Mouse (Mus musculus): ENCODE data around the gene Gm20388. TPM values are rescaled to one million over a fixed set of nuclear protein-coding genes. Genes with fewer than 3 reads are reported as not detected.
A peak's percentile ranks its signal among the peaks of the same experiment; 100 is the strongest.

Gene Gm20388
- polyA plus RNA-seq, 1 experiment from 2014 or later: 1.4 TPM

DNA sequence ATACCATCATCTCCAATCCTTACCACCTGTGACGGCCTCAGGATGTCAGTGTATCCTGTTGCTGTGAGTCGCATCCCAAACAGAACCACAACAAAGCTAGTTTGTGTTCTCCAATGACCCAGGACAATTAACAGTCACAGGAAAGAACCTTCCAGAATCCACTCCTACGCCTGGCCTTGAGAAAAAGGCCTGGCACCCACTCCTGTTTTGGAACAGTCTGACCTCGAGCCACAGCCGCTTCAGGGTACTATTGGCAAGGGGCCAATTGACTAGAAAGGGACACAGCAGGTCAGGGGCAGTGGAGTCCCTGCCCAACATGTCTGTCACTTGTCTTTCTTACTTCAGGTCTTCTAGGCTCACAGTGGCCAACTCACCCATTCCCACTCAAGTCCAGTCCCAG is 1982.2 kb downstream of the Gm20388 start:
- ATAC-seq (ENCODE audit: low read depth): no peak
- peaks cover 25% of the 10 kb centered on the region for H3K4me1 ChIP-seq (ENCODE audit: control insufficient read depth, low read depth, low read length)
- H3K27me3 ChIP-seq (ENCODE audit: control insufficient read depth, insufficient read depth, low read depth, low read length): no peaks in the 10 kb centered on the region
- H3K9me3 ChIP-seq (replicated peaks; ENCODE audit: control insufficient read depth, low read length): no peaks in the 10 kb centered on the region
- H3K4me2 ChIP-seq (ENCODE audit: low read depth, low read length): no peak overlapping the region
- no peak overlapping the region for H3K9ac ChIP-seq (ENCODE audit: low read depth, low read length)
- H3K36me3 ChIP-seq (ENCODE audit: control insufficient read depth, insufficient read depth): peaks cover 60% of the 10 kb centered on the region
- no peak overlapping the region for H3K27ac ChIP-seq (ENCODE audit: low read length)
- WGBS (ENCODE audit: insufficient replicate concordance): 87% methylated on average over 5 of the region's 5 CpGs
- no peak overlapping the region for H3K4me3 ChIP-seq (ENCODE audit: low read depth, low read length)

- peaks cover 53% of the 10 kb centered on the region for H3K4me1 ChIP-seq (ENCODE audit: control insufficient read depth, low read depth, low read length)
- no peaks in the 10 kb centered on the region for H3K27me3 ChIP-seq (ENCODE audit: control insufficient read depth, insufficient read depth, low read depth, low read length)
- H3K9me3 ChIP-seq (replicated peaks; ENCODE audit: control insufficient read depth, low read length): no peaks in the 10 kb centered on the region
- H3K4me3 ChIP-seq (ENCODE audit: low read depth, low read length): no peak overlapping the region
- H3K4me2 ChIP-seq (ENCODE audit: low read depth, low read length): 0 out of 2 replicates have a peak overlapping the region, but pooled peaks have one; percentile 10
- peaks cover 42% of the 10 kb centered on the region for H3K36me3 ChIP-seq (ENCODE audit: control insufficient read depth, insufficient read depth)
- WGBS (ENCODE audit: insufficient replicate concordance): 75% methylated on average over 7 of the region's 7 CpGs
- H3K9ac ChIP-seq (ENCODE audit: low read depth, low read length): 0 out of 2 replicates have a peak overlapping the region, but pooled peaks have one; percentile 4
- no peak overlapping the region; the same call in 1 of the 2 replicates for H3K27ac ChIP-seq (ENCODE audit: low read length)
- no peak for ATAC-seq (ENCODE audit: low read depth)
Measured at GRCm38 (mm10) chr8:121895910-121896309, 1985.3 kb downstream of the Gm20388 start.

GRCm38 (mm10) chr8:121896476-121897145 is 1986.0 kb downstream of the Gm20388 start:
- Histone ChIP-seq H3K4me2 (ENCODE audit: low read depth, low read length) (peak overlapping the region; percentile 68; the same call in 1 of the 2 replicates), H3K36me3 (ENCODE audit: control insufficient read depth, insufficient read depth) (peaks cover 39% of the 10 kb centered on the region), H3K9ac (ENCODE audit: low read depth, low read length) (peak overlapping the region; percentile 75), H3K27me3 (ENCODE audit: control insufficient read depth, insufficient read depth, low read depth, low read length) (no peaks in the 10 kb centered on the region), H3K4me1 (ENCODE audit: control insufficient read depth, low read depth, low read length) (peaks cover 60% of the 10 kb centered on the region), H3K27ac (ENCODE audit: low read length) (peak overlapping the region; percentile 98; the same call in 1 of the 2 replicates), H3K4me3 (ENCODE audit: low read depth, low read length) (peak overlapping the region; percentile 18; the same call in 1 of the 2 replicates), H3K9me3 (replicated peaks; ENCODE audit: control insufficient read depth, low read length) (no peaks in the 10 kb centered on the region)
- ATAC-seq (ENCODE audit: low read depth): no peak
- WGBS (ENCODE audit: insufficient replicate concordance): 82% methylated on average over 12 of the region's 12 CpGs

- Histone ChIP-seq H3K9ac (ENCODE audit: low read depth, low read length) (peak overlapping the region; percentile 75), H3K9me3 (replicated peaks; ENCODE audit: control insufficient read depth, low read length) (no peaks in the 10 kb centered on the region), H3K4me1 (ENCODE audit: control insufficient read depth, low read depth, low read length) (peaks cover 66% of the 10 kb centered on the region), H3K4me3 (ENCODE audit: low read depth, low read length) (peak overlapping the region; percentile 52; the same call in 1 of the 2 replicates), H3K27ac (ENCODE audit: low read length) (peak overlapping the region; percentile 98), H3K4me2 (ENCODE audit: low read depth, low read length) (peak overlapping the region; percentile 68), H3K36me3 (ENCODE audit: control insufficient read depth, insufficient read depth) (peaks cover 36% of the 10 kb centered on the region), H3K27me3 (ENCODE audit: control insufficient read depth, insufficient read depth, low read depth, low read length) (no peaks in the 10 kb centered on the region)
- no peak for ATAC-seq (ENCODE audit: low read depth)
- WGBS (ENCODE audit: insufficient replicate concordance): 55% methylated on average over 9 of the region's 9 CpGs
Measured at GRCm38 (mm10) chr8:121897205-121897604, 1986.6 kb downstream of the Gm20388 start.

GRCm38 (mm10) chr8:121897871-121898381 is 1987.3 kb downstream of the Gm20388 start:
- H3K36me3 ChIP-seq (ENCODE audit: control insufficient read depth, insufficient read depth): peaks cover 37% of the 10 kb centered on the region
- 46% methylated on average over 7 of the region's 7 CpGs for WGBS (ENCODE audit: insufficient replicate concordance)
- peak overlapping the region; percentile 68 for H3K4me2 ChIP-seq (ENCODE audit: low read depth, low read length)
- peaks cover 73% of the 10 kb centered on the region for H3K4me1 ChIP-seq (ENCODE audit: control insufficient read depth, low read depth, low read length)
- peak overlapping the region; percentile 52 for H3K4me3 ChIP-seq (ENCODE audit: low read depth, low read length)
- H3K27ac ChIP-seq (ENCODE audit: low read length): peak overlapping the region; percentile 98
- no peaks in the 10 kb centered on the region for H3K27me3 ChIP-seq (ENCODE audit: control insufficient read depth, insufficient read depth, low read depth, low read length)
- H3K9ac ChIP-seq (ENCODE audit: low read depth, low read length): peak overlapping the region; percentile 75
- no peaks in the 10 kb centered on the region for H3K9me3 ChIP-seq (replicated peaks; ENCODE audit: control insufficient read depth, low read length)
- peak; percentile 10 for ATAC-seq (ENCODE audit: low read depth)

DNA sequence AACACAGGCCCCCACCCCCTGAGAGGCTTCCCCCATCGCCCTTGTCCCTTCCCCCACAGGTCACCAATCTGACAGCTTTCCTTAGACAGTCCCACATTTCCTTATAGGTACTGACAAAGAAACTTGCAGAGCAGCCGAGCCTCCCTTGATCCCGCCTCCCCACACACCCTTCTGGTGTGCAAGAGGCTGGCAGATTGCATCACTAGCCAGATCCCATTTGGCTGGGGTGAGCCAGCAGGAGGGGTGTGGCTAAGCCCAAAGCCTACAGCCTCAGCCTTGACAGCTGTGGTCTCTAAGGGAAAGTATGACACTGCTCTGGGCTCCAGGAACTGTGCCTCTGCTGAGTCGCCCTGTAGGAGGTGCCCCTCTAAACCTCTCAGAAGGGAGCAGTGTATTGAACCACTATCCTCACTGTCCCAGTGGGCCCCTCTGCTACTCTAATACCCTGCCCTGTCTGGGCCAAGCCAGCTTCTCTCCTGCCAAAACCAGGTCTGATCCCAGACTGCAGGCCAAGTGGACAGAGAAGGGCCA is 1987.8 kb downstream of the Gm20388 start:
- Histone ChIP-seq H3K9me3 (replicated peaks; ENCODE audit: control insufficient read depth, low read length) (no peaks in the 10 kb centered on the region), H3K27me3 (ENCODE audit: control insufficient read depth, insufficient read depth, low read depth, low read length) (no peaks in the 10 kb centered on the region), H3K4me3 (ENCODE audit: low read depth, low read length) (peak overlapping the region; percentile 52), H3K4me1 (ENCODE audit: control insufficient read depth, low read depth, low read length) (peaks cover 78% of the 10 kb centered on the region), H3K36me3 (ENCODE audit: control insufficient read depth, insufficient read depth) (peaks cover 34% of the 10 kb centered on the region), H3K4me2 (ENCODE audit: low read depth, low read length) (peak overlapping the region; percentile 68), H3K27ac (ENCODE audit: low read length) (peak overlapping the region; percentile 98), H3K9ac (ENCODE audit: low read depth, low read length) (peak overlapping the region; percentile 75)
- ATAC-seq (ENCODE audit: low read depth): peak; percentile 88
- 3% methylated on average over 4 of the region's 4 CpGs for WGBS (ENCODE audit: insufficient replicate concordance)

- peak; percentile 85 for ATAC-seq (ENCODE audit: low read depth)
- peak overlapping the region; percentile 76 for H3K9ac ChIP-seq (ENCODE audit: low read depth, low read length)
- H3K9me3 ChIP-seq (replicated peaks; ENCODE audit: control insufficient read depth, low read length): no peaks in the 10 kb centered on the region
- H3K4me1 ChIP-seq (ENCODE audit: control insufficient read depth, low read depth, low read length): peaks cover 88% of the 10 kb centered on the region
- H3K4me2 ChIP-seq (ENCODE audit: low read depth, low read length): peak overlapping the region; percentile 70
- H3K4me3 ChIP-seq (ENCODE audit: low read depth, low read length): peak overlapping the region; percentile 52
- no peaks in the 10 kb centered on the region for H3K27me3 ChIP-seq (ENCODE audit: control insufficient read depth, insufficient read depth, low read depth, low read length)
- 38% methylated on average over 18 of the region's 18 CpGs for WGBS (ENCODE audit: insufficient replicate concordance)
- peak overlapping the region; percentile 98 for H3K27ac ChIP-seq (ENCODE audit: low read length)
- peaks cover 30% of the 10 kb centered on the region for H3K36me3 ChIP-seq (ENCODE audit: control insufficient read depth, insufficient read depth)
Measured at GRCm38 (mm10) chr8:121899180-121900044, 1988.8 kb downstream of the Gm20388 start.

DNA sequence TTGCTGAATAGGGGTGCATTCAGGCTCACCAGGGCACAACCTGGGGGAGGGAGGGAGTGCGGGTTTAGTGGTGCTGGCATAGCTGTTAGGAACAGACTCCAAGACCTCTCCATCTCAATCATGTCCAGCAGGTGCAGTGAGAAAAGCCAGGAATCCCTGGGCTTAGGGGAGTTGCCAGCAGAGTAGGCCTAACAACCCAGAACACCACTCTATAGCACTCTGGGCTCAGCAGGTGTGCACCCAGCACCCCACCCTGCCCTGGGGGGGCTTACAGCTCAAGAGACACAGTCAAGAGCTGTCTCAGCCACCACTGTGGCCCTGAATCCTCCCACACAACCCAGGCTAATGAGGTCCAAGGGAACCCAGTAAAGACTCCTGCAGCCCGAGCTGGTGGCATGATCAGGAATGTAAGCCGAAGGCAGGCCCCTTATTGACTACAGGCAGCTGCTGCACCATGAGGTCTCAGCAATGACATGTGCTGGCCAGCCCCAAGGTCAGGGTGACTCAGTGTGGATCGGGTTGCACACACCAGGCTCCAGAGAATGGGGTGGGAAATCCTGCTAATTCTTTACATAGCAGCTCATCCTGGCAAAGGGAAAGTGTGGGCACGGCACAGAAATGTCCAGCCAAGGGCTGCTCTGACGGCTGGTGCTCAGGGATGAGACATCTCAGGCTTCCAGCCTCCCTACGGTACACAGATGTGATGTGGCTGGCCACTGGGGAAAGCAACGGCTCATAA is 1991.0 kb downstream of the Gm20388 start:
- Histone ChIP-seq H3K9me3 (replicated peaks; ENCODE audit: control insufficient read depth, low read length) (no peaks in the 10 kb centered on the region), H3K36me3 (ENCODE audit: control insufficient read depth, insufficient read depth) (peaks cover 9% of the 10 kb centered on the region), H3K4me1 (ENCODE audit: control insufficient read depth, low read depth, low read length) (peaks cover 92% of the 10 kb centered on the region), H3K9ac (ENCODE audit: low read depth, low read length) (peak overlapping the region; percentile 53), H3K27me3 (ENCODE audit: control insufficient read depth, insufficient read depth, low read depth, low read length) (no peaks in the 10 kb centered on the region), H3K4me2 (ENCODE audit: low read depth, low read length) (0 out of 2 replicates have a peak overlapping the region, but pooled peaks have one; percentile 70), H3K27ac (ENCODE audit: low read length) (peak overlapping the region; percentile 98), H3K4me3 (ENCODE audit: low read depth, low read length) (no peak overlapping the region)
- WGBS (ENCODE audit: insufficient replicate concordance): 75% methylated on average over 8 of the region's 8 CpGs
- ATAC-seq (ENCODE audit: low read depth): no peak

Data from liver, embryonic 16.5 days (tissue).